Comparison of ENCODE assay signal across 8 mouse cellular contexts in the genomic region with DNA sequence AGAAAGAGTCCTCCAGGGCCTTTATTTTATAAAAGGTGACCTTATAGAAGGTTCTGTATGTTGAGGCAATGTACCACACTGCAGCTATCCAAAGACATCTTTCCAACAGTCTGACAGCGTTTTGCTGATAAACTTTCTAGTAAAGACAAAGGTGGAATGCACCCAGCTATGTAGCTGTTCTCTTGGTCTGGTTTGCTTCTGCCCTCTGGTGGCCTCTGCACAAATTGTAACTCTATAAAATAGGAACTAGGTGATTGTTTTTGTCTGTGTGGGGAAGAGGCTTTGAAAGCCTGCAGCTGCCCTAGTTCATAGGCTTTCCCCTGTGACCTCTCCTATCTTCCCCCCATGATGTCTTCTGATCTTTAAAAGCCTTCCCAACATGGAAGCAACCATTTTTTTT. TPM values are rescaled to one million over a fixed set of nuclear protein-coding genes. Genes with fewer than 3 reads are reported as not detected.
DNase-seq lines count a peak whose midpoint lies in the region; ATAC-seq lines count a peak whose summit lies in the region.

No protein-coding gene starts in this region.

- no peaks in the 10 kb centered on the region for H3K27me3 ChIP-seq in heart, embryonic 16.5 days (ENCODE audit: control insufficient read depth, insufficient read depth, low read length)
- H3K27me3 ChIP-seq in liver, embryonic 11.5 days (replicated peaks; ENCODE audit: control insufficient read depth, insufficient read depth, low read length) = no peaks in the 10 kb centered on the region
- no peaks in the 10 kb centered on the region for H3K27me3 ChIP-seq in neural tube, embryonic 11.5 days (ENCODE audit: control insufficient read depth, insufficient read depth, low read length)

- no peak overlapping the region for H3K9ac ChIP-seq in heart, embryonic 16.5 days (ENCODE audit: low read length)
- H3K9ac ChIP-seq in liver, embryonic 11.5 days (ENCODE audit: low read depth, low read length) = no peak overlapping the region
- H3K9ac ChIP-seq in neural tube, embryonic 11.5 days (ENCODE audit: low read length) = no peak overlapping the region

- ATAC-seq in heart, embryonic 16.5 days (replicated peaks; ENCODE audit: extremely low read depth, insufficient read depth, low FRiP score) = 0 out of 2 replicates have a peak, but pooled peaks have one; percentile 14
- 0 out of 2 replicates have a peak, but pooled peaks have one; percentile 23 for ATAC-seq in liver, embryonic 11.5 days (replicated peaks; ENCODE audit: low FRiP score)
- ATAC-seq in neural tube, embryonic 11.5 days (ENCODE audit: insufficient read depth, low FRiP score, low TSS enrichment) = peak; percentile 71

- H3K4me3 ChIP-seq in heart, embryonic 16.5 days (ENCODE audit: low read length) = no peak overlapping the region
- H3K4me3 ChIP-seq in liver, embryonic 11.5 days (ENCODE audit: low read depth, low read length) = no peak overlapping the region
- no peak overlapping the region for H3K4me3 ChIP-seq in neural tube, embryonic 11.5 days (ENCODE audit: low read depth, low read length)

- H3K36me3 ChIP-seq in heart, embryonic 16.5 days (ENCODE audit: control insufficient read depth, insufficient read depth) = no peaks in the 10 kb centered on the region
- H3K36me3 ChIP-seq in liver, embryonic 11.5 days (ENCODE audit: control insufficient read depth, insufficient read depth, low read length) = no peaks in the 10 kb centered on the region
- no peaks in the 10 kb centered on the region for H3K36me3 ChIP-seq in neural tube, embryonic 11.5 days (ENCODE audit: control insufficient read depth, insufficient read depth, low read length)

- no peaks in the 10 kb centered on the region for H3K9me3 ChIP-seq in heart, embryonic 16.5 days (replicated peaks; ENCODE audit: control insufficient read depth, low read length)
- no peaks in the 10 kb centered on the region for H3K9me3 ChIP-seq in liver, embryonic 11.5 days (ENCODE audit: control insufficient read depth, low read length)
- H3K9me3 ChIP-seq in neural tube, embryonic 11.5 days (ENCODE audit: control insufficient read depth, low read length) = no peaks in the 10 kb centered on the region

- H3K4me1 ChIP-seq in heart, embryonic 16.5 days (ENCODE audit: control insufficient read depth, insufficient read depth, low read length) = no peaks in the 10 kb centered on the region
- no peaks in the 10 kb centered on the region for H3K4me1 ChIP-seq in liver, embryonic 11.5 days (replicated peaks; ENCODE audit: control insufficient read depth, insufficient read depth, low read length)
- H3K4me1 ChIP-seq in neural tube, embryonic 11.5 days (ENCODE audit: control insufficient read depth, insufficient read depth, low read length) = no peaks in the 10 kb centered on the region

- WGBS in heart, embryonic 16.5 days = 0% methylated on average over 1 of the region's 1 CpGs
- WGBS in liver, embryonic 11.5 days = 7% methylated on average over 1 of the region's 1 CpGs
- 8% methylated on average over 1 of the region's 1 CpGs for WGBS in neural tube, embryonic 11.5 days

- no peak overlapping the region for H3K4me2 ChIP-seq in heart, embryonic 16.5 days (ENCODE audit: low read depth, low read length)
- no peak overlapping the region for H3K4me2 ChIP-seq in liver, embryonic 11.5 days
- no peak overlapping the region for H3K4me2 ChIP-seq in neural tube, embryonic 11.5 days (ENCODE audit: low read depth)

- no peak overlapping the region for H3K27ac ChIP-seq in heart, embryonic 16.5 days (ENCODE audit: low read length)
- H3K27ac ChIP-seq in liver, embryonic 11.5 days (ENCODE audit: low read depth, low read length) = no peak overlapping the region
- H3K27ac ChIP-seq in neural tube, embryonic 11.5 days (ENCODE audit: low read depth, low read length) = no peak overlapping the region

- DNase-seq in CD4-positive, CD25-positive, alpha-beta regulatory T cell, adult 2 months (ENCODE audit: low read depth, low spot score) = peak; percentile 59
- DNase-seq in adrenal gland, adult 18-20 months (ENCODE audit: low spot score in 2 of 2) = peak; percentile 30 to 31
- DNase-seq in embryo, embryonic 9.5 days (ENCODE audit: extremely low spot score) = peak; percentile 64
- peak; percentile 71 for DNase-seq in kidney, postnatal 14 days
- no peak for DNase-seq in liver, embryonic 11.5 days (ENCODE audit: low spot score)
- DNase-seq in neural tube, embryonic 11.5 days (ENCODE audit: low spot score) = peak; percentile 42
- peak; percentile 47 for DNase-seq in thymus, postnatal 14 days

RNA-seq across cellular contexts. Expression of gene 4931440F15Rik, which starts 59.7 kb away (rescaled TPM):
- total RNA-seq in adrenal gland, adult 18-20 months (2021) = under 1 TPM; 0.53 to 0.61 TPM
- polyA plus RNA-seq in heart, embryonic 16.5 days (2015; fragmentation: Nextera tagmentation; extraction: Ambion mirVana) = 0.11 and 0.18 TPM in 2 replicates
- 0.70 and 0.95 TPM in 2 replicates for polyA plus RNA-seq in liver, embryonic 11.5 days (2014; fragmentation: Nextera tagmentation; extraction: Ambion mirVana)
- 0.19 TPM in 2 replicates for polyA plus RNA-seq in neural tube, embryonic 11.5 days (2014; fragmentation: Nextera tagmentation; extraction: Ambion mirVana)

Comparison
In these comparisons a context has a peak if more than half of its experiments do, and no peak if none do; other contexts are left out.
1. ATAC-seq: peak in every context shown above with its lines; median percentile 71 in neural tube, embryonic 11.5 days; 23 in liver, embryonic 11.5 days; 14 in heart, embryonic 16.5 days.